Mouse (Mus musculus) kidney, adult 2 months (tissue): Measurements from ENCODE around the gene Arhgap25. TPM values are rescaled to one million over a fixed set of nuclear protein-coding genes. Genes with fewer than 3 reads are reported as not detected.
"Not testable (repeated sequence)": the region's sequence is repeated elsewhere in the genome, so short reads cannot be mapped to it uniquely, and the experiment has no call there.

Experiments
- DNase-seq: peaks from one replicate; pipeline ENCODE4 v3.0.0; 2021
- H3K27ac ChIP-seq: fragments of 200-500 bp; 2 replicates; pipeline ENCODE4 v1.5.1; 2012; ENCODE audit warnings: low read depth, low read length, control low read depth, inconsistent platforms; ENCODE audit not compliant: insufficient read depth
- H3K27me3 ChIP-seq: fragments of 200-500 bp; replicated peaks from 2 replicates; pipeline ENCODE4 v1.6.1; 2012; ENCODE audit warnings: mild to moderate bottlenecking, moderate library complexity, low read length, inconsistent platforms; ENCODE audit not compliant: control insufficient read depth, insufficient read depth
- H3K36me3 ChIP-seq: fragments of 200-500 bp; 2 replicates; pipeline ENCODE4 v1.6.1; 2012; ENCODE audit warnings: mild to moderate bottlenecking, moderate library complexity, low read length, inconsistent platforms; ENCODE audit not compliant: control insufficient read depth, insufficient read depth
- H3K4me1 ChIP-seq: fragments of 200-500 bp; 2 replicates; pipeline ENCODE4 v1.6.1; 2011; ENCODE audit warnings: low read length; ENCODE audit not compliant: control insufficient read depth, insufficient read depth
- H3K4me3 ChIP-seq: fragments of 200-500 bp; 2 replicates; pipeline ENCODE4 v1.5.1; 2011; ENCODE audit warnings: mild to moderate bottlenecking, low read depth, low read length, control low read depth; ENCODE audit not compliant: insufficient read depth
- CTCF ChIP-seq: fragments of 200-500 bp; conservative IDR thresholded peaks from 2 replicates; pipeline ENCODE4 v1.5.1; 2011; ENCODE audit warnings: low read depth, mild to moderate bottlenecking, control low read depth, low read length, moderate library complexity, mixed read lengths; ENCODE audit not compliant: insufficient read depth, insufficient read length
- POLR2A ChIP-seq: fragments of 200-500 bp; IDR thresholded peaks from one replicate; pipeline ENCODE4 v1.6.1; 2011; ENCODE audit warnings: low read depth, low read length, control low read depth
- WGBS: fragments of 180-500 bp; shearing (Covaris S2); methylation state at CpG from one replicate; pipeline ENCODE4 v1.1.7; 2018; 5-methylcytosine and 5-hydroxymethylcytosine counted together
- polyA plus RNA-seq: library from polyadenylated mRNA; depleted of rRNA; stranded (reverse); fragments of >200 nt; gene quantifications from 2 replicates; pipeline ENCODE4 v1.2.3, GENCODE M21; 2012

Gene Arhgap25
- polyA plus RNA-seq, 1 experiment: 1.5 TPM

DNA sequence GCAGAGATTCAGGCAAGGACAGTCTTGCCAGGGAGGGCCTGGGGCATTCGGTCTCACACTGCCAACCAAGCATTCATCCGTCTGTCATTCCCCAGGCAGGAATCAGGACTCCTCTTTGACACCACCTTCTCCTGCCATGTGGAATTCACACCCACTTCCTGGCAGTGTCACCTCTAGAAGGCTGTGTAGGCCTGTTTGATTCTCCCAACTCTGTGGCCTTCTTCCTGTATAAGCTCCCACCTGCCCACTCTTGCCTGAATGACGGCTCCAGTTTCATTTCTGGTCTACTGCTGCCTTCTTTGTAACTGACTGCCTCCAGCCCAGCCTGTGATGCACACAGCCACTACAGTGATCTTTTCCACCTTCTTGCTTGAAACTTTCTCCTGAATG, 49.2 kb downstream of the Arhgap25 start:
- no peak overlapping the region for H3K4me3 ChIP-seq
- WGBS: 50% methylated on average over 3 of the region's 3 CpGs
- H3K36me3 ChIP-seq: no peaks in the 10 kb centered on the region
- no peak for TF ChIP-seq CTCF
- no peak for TF ChIP-seq POLR2A
- no peaks in the 10 kb centered on the region for H3K27me3 ChIP-seq
- no peaks in the 10 kb centered on the region for H3K4me1 ChIP-seq
- no peak for DNase-seq
- no peak overlapping the region for H3K27ac ChIP-seq

DNA sequence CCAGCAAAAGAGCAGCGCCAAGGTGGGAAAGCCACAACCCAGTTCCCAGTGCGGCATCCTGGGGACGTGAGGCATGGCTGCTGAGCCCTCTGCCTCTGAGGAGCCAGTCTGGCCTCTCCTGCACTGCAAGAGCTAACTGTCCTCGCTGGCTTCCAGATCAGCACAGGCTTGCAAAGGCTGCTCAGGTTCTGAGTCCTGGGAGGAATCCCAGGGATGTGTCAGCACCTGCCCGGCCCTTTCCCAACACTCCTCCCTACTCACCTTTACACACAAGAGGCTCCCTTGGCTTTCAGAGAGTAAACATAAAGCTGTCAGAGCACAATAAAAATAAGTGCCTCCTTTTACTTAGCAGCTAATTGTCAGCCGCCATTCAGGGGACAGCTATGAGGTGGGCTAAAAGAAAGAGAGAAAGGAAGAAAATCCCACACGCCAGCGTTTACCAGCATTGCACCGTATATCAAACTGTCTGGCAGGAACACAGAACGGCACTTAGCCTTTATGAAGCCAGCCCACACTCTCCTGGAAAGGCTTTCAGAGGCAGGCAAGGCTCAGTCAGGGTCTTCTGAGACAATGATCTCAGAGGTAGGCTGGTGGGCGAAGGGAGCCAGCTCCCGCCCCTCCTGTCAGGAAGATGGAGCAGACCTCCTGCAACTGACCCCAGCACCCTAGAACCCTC, 49.7 kb downstream of the Arhgap25 start:
- Histone ChIP-seq H3K36me3 (no peaks in the 10 kb centered on the region), H3K4me3 (no peak overlapping the region), H3K4me1 (no peaks in the 10 kb centered on the region), H3K27me3 (no peaks in the 10 kb centered on the region), H3K27ac (no peak overlapping the region)
- no peak for DNase-seq
- WGBS: 55% methylated on average over 12 of the region's 12 CpGs
- TF ChIP-seq POLR2A (no peak), CTCF (no peak)

DNA sequence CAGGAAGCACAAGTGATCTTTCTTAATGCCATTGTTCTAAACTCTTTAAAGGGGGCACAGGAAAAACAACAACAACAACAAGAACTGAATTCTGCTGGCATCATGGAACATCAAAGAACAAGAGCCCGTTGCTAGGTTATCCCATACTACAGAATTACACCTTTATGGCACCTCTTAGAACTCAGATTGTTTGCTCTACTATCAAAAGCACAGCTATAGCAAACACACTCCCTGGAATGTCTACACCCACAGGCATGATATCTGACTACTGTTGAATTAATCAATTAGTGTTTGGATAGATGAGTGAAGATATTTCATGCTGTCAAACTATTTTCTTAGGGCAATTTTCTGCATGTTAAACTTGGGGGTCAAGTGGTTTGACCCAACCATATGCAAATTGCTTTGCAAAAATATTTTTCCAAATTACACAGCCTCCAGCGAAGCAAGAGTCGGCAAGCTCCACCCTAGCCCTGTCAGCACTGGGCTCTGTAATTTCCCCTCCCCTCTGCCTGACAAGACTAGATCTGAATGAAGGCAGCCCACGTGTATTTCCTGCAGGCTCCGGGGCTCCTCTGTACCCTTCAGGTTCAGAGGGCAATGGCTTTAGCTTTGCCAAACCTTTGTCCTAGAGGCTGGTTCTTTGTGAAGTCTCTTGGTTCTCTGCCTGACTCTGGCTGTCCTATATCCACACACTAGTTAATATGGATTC, 53.6 kb downstream of the Arhgap25 start:
- DNase-seq: no peak
- Histone ChIP-seq H3K4me3 (no peak overlapping the region), H3K4me1 (no peaks in the 10 kb centered on the region), H3K27ac (no peak overlapping the region), H3K27me3 (no peaks in the 10 kb centered on the region), H3K36me3 (no peaks in the 10 kb centered on the region)
- 18% methylated on average over 5 of the region's 5 CpGs for WGBS
- no peak for TF ChIP-seq POLR2A

DNA sequence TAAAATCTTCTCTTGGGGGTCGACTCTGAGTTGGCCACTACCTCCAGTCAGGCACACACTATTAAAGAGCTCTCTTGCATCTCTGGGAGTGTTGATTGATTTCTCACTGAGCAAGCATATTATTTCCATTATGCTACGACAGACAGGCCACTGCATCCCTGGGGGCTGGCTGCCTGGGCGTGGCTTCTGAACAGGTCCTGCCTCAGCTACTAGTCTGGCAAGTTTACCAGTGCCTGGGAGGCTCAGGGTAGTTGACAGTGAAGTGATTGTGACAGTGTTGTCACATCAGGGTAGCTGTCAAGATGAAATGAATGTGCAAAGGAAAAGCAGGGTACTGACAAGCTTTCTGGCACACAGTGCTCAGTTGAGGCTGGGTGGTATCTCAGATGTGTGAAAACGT, 54.2 kb downstream of the Arhgap25 start:
- Histone ChIP-seq H3K27me3 (no peaks in the 10 kb centered on the region), H3K36me3 (no peaks in the 10 kb centered on the region), H3K4me1 (no peaks in the 10 kb centered on the region), H3K4me3 (no peak overlapping the region), H3K27ac (no peak overlapping the region)
- 52% methylated on average over 4 of the region's 4 CpGs for WGBS
- TF ChIP-seq POLR2A: no peak
- no peak for TF ChIP-seq CTCF
- DNase-seq: no peak

DNA sequence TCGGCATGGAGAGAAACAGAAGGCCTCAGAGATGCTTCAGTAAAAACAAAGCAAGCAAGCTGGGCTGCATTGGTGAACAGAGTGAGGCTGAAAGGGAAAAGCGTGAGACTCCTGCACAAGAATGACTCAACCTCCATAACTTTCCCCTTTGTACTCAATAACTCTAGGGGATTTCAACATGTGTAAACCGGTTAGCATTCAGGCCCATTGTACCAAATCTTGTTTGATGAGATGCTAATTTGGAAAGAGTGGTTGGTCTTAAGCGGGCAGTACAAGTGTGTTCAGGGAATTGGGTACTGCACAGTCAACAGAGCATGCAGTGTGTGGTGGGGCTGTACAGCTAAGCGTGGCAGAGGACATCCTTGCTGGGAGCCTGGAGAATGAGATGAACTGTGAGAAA, 57.8 kb downstream of the Arhgap25 start:
- no peak for DNase-seq
- Histone ChIP-seq H3K27me3 (no peaks in the 10 kb centered on the region), H3K27ac (no peak overlapping the region), H3K4me3 (no peak overlapping the region), H3K4me1 (no peaks in the 10 kb centered on the region), H3K36me3 (no peaks in the 10 kb centered on the region)
- TF ChIP-seq CTCF: no peak
- no peak for TF ChIP-seq POLR2A
- whole genome bisulfite sequencing: 84% methylated on average over 5 of the region's 5 CpGs

DNA sequence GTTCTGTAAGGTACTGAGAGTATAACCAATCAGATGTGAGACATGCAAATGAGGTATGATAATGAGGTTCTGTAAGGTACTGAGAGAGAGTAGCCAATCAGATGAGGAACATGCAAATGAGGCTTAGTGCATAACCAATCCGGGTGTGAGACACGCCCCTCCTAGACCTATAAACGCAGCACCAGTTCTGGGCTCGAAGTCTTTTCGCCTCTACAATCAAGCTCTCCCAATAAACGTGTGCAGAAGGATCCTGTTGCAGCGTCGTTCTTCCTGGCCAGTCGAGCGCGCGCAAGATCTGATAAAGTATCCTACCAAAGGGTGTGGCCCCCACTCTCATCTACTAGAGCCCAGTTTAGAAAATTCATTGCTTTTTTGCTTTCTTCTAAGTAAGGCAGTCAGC, 63.0 kb downstream of the Arhgap25 start:
- H3K4me1 ChIP-seq, DNase-seq, H3K4me3 ChIP-seq, H3K27ac ChIP-seq, H3K27me3 ChIP-seq, H3K36me3 ChIP-seq: not testable (repeated sequence)
- WGBS: 71% methylated on average over 12 of the region's 12 CpGs

DNA sequence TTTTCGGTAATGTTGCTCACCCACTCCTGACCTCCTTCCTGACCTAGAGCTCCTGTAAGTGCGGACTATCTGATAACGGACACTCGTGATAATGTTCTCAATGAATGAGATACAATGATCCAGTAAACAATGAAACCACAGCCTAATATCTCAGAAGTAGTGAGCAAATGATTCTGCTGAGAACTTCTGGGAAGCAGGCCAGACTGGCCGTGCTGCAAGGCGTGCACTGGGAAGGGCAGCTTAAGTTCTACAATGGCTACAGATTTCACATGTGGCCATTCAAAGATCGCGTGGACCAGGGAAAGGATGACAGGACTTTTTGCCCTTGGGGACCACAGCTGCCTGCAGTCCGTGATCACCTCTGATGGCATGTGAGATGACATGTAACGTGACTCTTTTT, 64.7 kb downstream of the Arhgap25 start:
- DNase-seq: no peak
- no peaks in the 10 kb centered on the region for H3K36me3 ChIP-seq
- H3K4me3 ChIP-seq: no peak overlapping the region
- WGBS: 90% methylated on average over 10 of the region's 10 CpGs
- no peaks in the 10 kb centered on the region for H3K4me1 ChIP-seq
- H3K27ac ChIP-seq: no peak overlapping the region
- H3K27me3 ChIP-seq: no peaks in the 10 kb centered on the region
- TF ChIP-seq CTCF (no peak), POLR2A (no peak)
